Mouse (Mus musculus): ENCODE results near the gene Gm10642. TPM values are rescaled to one million over a fixed set of nuclear protein-coding genes. Genes with fewer than 3 reads are reported as not detected.
A peak's percentile ranks its signal among the peaks of the same experiment; 100 is the strongest.

Gm10642 gene
- polyA plus RNA-seq (2015; fragmentation: Nextera tagmentation; extraction: Ambion mirVana) = 1.3 and 1.7 TPM in 2 replicates

GRCm38 (mm10) chr9:70656130-70657007 lies at the start of gene Gm10642:
Gm10642 (plus strand) TSS chr9:70656251.
- TF ChIP-seq CTCF (IDR thresholded peaks at IDR 0.05; ENCODE audit: low read depth) = no peak
- H3K9me3 ChIP-seq (replicated peaks; ENCODE audit: low read length) = no peaks in the 10 kb centered on the region

DNA sequence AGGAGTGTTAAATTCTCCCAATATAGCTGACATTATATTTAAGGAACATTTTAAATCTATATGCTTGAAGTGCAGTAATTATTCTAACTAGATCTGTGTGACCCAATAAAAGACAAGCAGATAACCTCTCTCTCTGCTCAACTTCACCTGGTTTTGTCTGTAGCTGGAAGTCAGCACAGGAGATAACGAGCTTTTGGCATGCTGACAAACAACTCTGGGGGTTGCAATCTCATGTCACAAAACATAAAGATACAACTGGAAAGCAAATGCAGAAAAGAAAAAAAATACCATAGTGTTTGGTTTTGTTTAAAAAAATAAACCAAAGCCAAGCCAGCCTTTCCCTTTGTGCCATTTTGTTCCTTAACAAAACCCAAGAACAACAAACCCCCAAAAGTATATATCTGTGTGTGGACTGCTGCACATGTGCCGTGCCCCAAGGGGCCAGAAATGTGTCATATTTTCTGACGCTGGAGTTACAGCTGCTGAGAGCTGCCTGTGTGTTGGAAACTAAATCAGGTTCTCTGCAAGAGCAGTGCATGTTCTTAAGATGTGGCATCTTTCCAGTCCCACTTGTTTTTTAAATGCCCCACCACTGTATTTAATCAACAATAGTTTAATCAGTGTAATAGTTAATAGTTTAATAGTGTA lies 44.9 kb upstream of the Gm10642 start:
- H3K4me2 ChIP-seq (ENCODE audit: low read length) = no peak overlapping the region
- WGBS = 74% methylated on average over 3 of the region's 3 CpGs
- no peak for ATAC-seq (replicated peaks; ENCODE audit: low FRiP score, low read depth)

More at GRCm38 (mm10) chr9:70656130-70657007, at the start of gene Gm10642:
- H3K4me2 ChIP-seq (ENCODE audit: low read length) = peak within 1 kb of the TSS; percentile 94
- H3K27me3 ChIP-seq (ENCODE audit: insufficient read depth, low read length) = no peaks in the 10 kb centered on the region
- H3K27ac ChIP-seq = peak within 1 kb of the TSS; percentile 96
- DNase-seq (ENCODE audit: low spot score) (peak; percentile 61), ATAC-seq (replicated peaks; ENCODE audit: low FRiP score, low read depth) (peak; percentile 61)
- H3K9ac ChIP-seq (ENCODE audit: low read depth, low read length) = peak within 1 kb of the TSS; percentile 89
- H3K4me3 ChIP-seq (replicated peaks; ENCODE audit: low read depth, low read length) = peak within 1 kb of the TSS; percentile 87
- no peaks in the 10 kb centered on the region for H3K36me3 ChIP-seq (ENCODE audit: insufficient read depth, low read length)
- H3K4me1 ChIP-seq (replicated peaks; ENCODE audit: insufficient read depth, low read length) = 0 out of 2 replicates have a peak, but pooled peaks cover 10% of the 10 kb centered on the region
- under 1% methylated on average over 67 of the region's 72 CpGs for WGBS

GRCm38 (mm10) chr9:70629711-70630110 lies 26.3 kb upstream of the Gm10642 start:
- TF ChIP-seq CTCF (IDR thresholded peaks at IDR 0.05; ENCODE audit: low read depth) = no peak
- no peak overlapping the region for H3K4me3 ChIP-seq (replicated peaks; ENCODE audit: low read depth, low read length)
- no peak overlapping the region for H3K4me2 ChIP-seq (ENCODE audit: low read length)
- H3K27ac ChIP-seq = no peak overlapping the region
- no peaks in the 10 kb centered on the region for H3K9me3 ChIP-seq (replicated peaks; ENCODE audit: low read length)
- DNase-seq (ENCODE audit: low spot score) = no peak
- 88% methylated on average over 2 of the region's 2 CpGs for WGBS
- no peaks in the 10 kb centered on the region for H3K27me3 ChIP-seq (ENCODE audit: insufficient read depth, low read length)
- H3K9ac ChIP-seq (ENCODE audit: low read depth, low read length) = no peak overlapping the region
- H3K4me1 ChIP-seq (replicated peaks; ENCODE audit: insufficient read depth, low read length) = no peaks in the 10 kb centered on the region; the same call in 1 of the 2 replicates
- H3K36me3 ChIP-seq (ENCODE audit: insufficient read depth, low read length) = no peaks in the 10 kb centered on the region
- no peak for ATAC-seq (replicated peaks; ENCODE audit: low FRiP score, low read depth)

More for the DNA sequence above, 44.9 kb upstream of the Gm10642 start:
- H3K9ac ChIP-seq (ENCODE audit: low read depth, low read length) = no peak overlapping the region
- TF ChIP-seq CTCF (IDR thresholded peaks at IDR 0.05; ENCODE audit: low read depth) = no peak
- no peaks in the 10 kb centered on the region for H3K9me3 ChIP-seq (replicated peaks; ENCODE audit: low read length)
- H3K4me3 ChIP-seq (replicated peaks; ENCODE audit: low read depth, low read length) = no peak overlapping the region
- no peak for DNase-seq (ENCODE audit: low spot score)
- peaks cover 12% of the 10 kb centered on the region; the same call in 1 of the 2 replicates for H3K36me3 ChIP-seq (ENCODE audit: insufficient read depth, low read length)
- H3K27ac ChIP-seq = no peak overlapping the region
- no peaks in the 10 kb centered on the region for H3K27me3 ChIP-seq (ENCODE audit: insufficient read depth, low read length)
- no peaks in the 10 kb centered on the region for H3K4me1 ChIP-seq (replicated peaks; ENCODE audit: insufficient read depth, low read length)

- Histone ChIP-seq H3K36me3 (ENCODE audit: insufficient read depth, low read length) (no peaks in the 10 kb centered on the region), H3K9me3 (replicated peaks; ENCODE audit: low read length) (no peaks in the 10 kb centered on the region), H3K4me2 (ENCODE audit: low read length) (no peak overlapping the region), H3K4me3 (replicated peaks; ENCODE audit: low read depth, low read length) (no peak overlapping the region), H3K9ac (ENCODE audit: low read depth, low read length) (no peak overlapping the region), H3K27ac (no peak overlapping the region), H3K4me1 (replicated peaks; ENCODE audit: insufficient read depth, low read length) (no peaks in the 10 kb centered on the region; the same call in 1 of the 2 replicates), H3K27me3 (ENCODE audit: insufficient read depth, low read length) (no peaks in the 10 kb centered on the region)
- WGBS = 24% methylated on average over 5 of the region's 5 CpGs
- no peak for ATAC-seq (replicated peaks; ENCODE audit: low FRiP score, low read depth)
- DNase-seq (ENCODE audit: low spot score) = peak; percentile 52
- TF ChIP-seq CTCF (IDR thresholded peaks at IDR 0.05; ENCODE audit: low read depth) = no peak
Observed at GRCm38 (mm10) chr9:70631665-70632064, 24.4 kb upstream of the Gm10642 start.

DNA sequence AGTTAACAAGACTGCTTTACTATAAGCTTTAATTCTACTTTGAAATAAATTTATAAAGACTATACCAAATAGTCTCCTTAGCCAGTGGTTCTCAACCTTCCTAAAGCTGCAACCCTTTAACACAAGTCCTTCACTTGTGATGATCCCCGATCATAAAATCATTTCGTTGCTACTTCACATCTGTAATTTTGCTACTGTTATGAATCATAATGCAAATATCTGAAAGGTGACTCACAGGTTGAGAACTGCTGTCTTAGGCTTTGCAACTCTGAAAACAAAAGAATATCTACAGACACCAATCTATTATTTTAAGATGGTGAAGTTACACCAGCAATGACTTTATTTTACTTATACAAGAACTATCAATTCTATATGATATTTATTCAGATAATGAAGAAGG lies 19.3 kb upstream of the Gm10642 start:
- 81% methylated on average over 2 of the region's 2 CpGs for WGBS
- H3K9me3 ChIP-seq (replicated peaks; ENCODE audit: low read length) = no peaks in the 10 kb centered on the region
- no peaks in the 10 kb centered on the region; the same call in 1 of the 2 replicates for H3K4me1 ChIP-seq (replicated peaks; ENCODE audit: insufficient read depth, low read length)
- H3K4me3 ChIP-seq (replicated peaks; ENCODE audit: low read depth, low read length) = no peak overlapping the region
- H3K27me3 ChIP-seq (ENCODE audit: insufficient read depth, low read length) = no peaks in the 10 kb centered on the region
- no peak overlapping the region for H3K27ac ChIP-seq
- 0 out of 2 replicates have a peak, but pooled peaks cover 8% of the 10 kb centered on the region for H3K36me3 ChIP-seq (ENCODE audit: insufficient read depth, low read length)
- H3K4me2 ChIP-seq (ENCODE audit: low read length) = no peak overlapping the region
- TF ChIP-seq CTCF (IDR thresholded peaks at IDR 0.05; ENCODE audit: low read depth) = no peak
- ATAC-seq (replicated peaks; ENCODE audit: low FRiP score, low read depth) (no peak), DNase-seq (ENCODE audit: low spot score) (no peak)
- H3K9ac ChIP-seq (ENCODE audit: low read depth, low read length) = no peak overlapping the region

GRCm38 (mm10) chr9:70650260-70650659 lies 5.8 kb upstream of the Gm10642 start:
- no peak for ATAC-seq (replicated peaks; ENCODE audit: low FRiP score, low read depth)
- no peak for TF ChIP-seq CTCF (IDR thresholded peaks at IDR 0.05; ENCODE audit: low read depth)
- Histone ChIP-seq H3K27me3 (ENCODE audit: insufficient read depth, low read length) (no peaks in the 10 kb centered on the region), H3K4me2 (ENCODE audit: low read length) (no peak overlapping the region), H3K27ac (no peak overlapping the region), H3K36me3 (ENCODE audit: insufficient read depth, low read length) (no peaks in the 10 kb centered on the region), H3K9ac (ENCODE audit: low read depth, low read length) (no peak overlapping the region), H3K4me3 (replicated peaks; ENCODE audit: low read depth, low read length) (no peak overlapping the region), H3K4me1 (replicated peaks; ENCODE audit: insufficient read depth, low read length) (0 out of 2 replicates have a peak, but pooled peaks cover 10% of the 10 kb centered on the region), H3K9me3 (replicated peaks; ENCODE audit: low read length) (no peaks in the 10 kb centered on the region)
- 81% methylated on average over 2 of the region's 2 CpGs for WGBS
- DNase-seq (ENCODE audit: low spot score) = no peak

All from kidney, postnatal 0 days (tissue).